ENCODE assay signal across 8 mouse cellular contexts in the genomic region with DNA sequence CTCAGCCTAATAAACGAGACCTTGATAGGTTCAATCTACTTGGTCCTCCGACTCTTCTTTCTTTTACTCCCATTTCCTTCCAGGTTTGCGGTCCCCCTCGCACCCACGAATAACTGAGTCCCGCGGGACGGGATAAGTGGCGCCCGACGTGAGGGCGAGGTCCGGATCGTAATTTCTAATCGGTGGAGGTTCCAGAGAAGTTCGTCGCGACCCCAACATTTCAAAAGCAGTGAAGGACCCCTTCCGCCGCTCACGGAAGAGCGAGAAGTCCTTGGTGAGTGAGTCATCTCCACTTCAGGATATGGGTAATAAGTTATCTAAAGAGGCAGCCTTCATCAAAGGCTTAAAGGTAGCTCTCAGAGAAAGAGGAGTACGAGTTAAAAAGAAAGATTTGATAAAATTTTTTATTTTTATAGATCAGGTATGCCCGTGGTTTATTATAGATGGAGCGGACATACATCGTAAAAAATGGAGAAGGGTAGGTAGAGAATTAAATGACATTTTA. TPM values are rescaled to one million over a fixed set of nuclear protein-coding genes. Genes with fewer than 3 reads are reported as not detected.
DNase-seq lines count a peak whose midpoint lies in the region; ATAC-seq and TF ChIP-seq lines count a peak whose summit lies in the region.
"Not testable (repeated sequence)": the region's sequence is repeated elsewhere in the genome, so short reads cannot be mapped to it uniquely, and the experiment has no call there.

TSS of gene Gm14226 (plus strand) at position 16 of the 505 bp plus-strand sequence.

- under 1% methylated on average over 24 of the region's 26 CpGs for WGBS in forebrain, embryonic 10.5 days
- WGBS in heart, embryonic 15.5 days: 2% methylated on average over 24 of the region's 26 CpGs
- 4% methylated on average over 23 of the region's 26 CpGs for WGBS in intestine, postnatal 0 days
- WGBS in liver, embryonic 11.5 days: 1% methylated on average over 24 of the region's 26 CpGs
- 1% methylated on average over 22 of the region's 26 CpGs for WGBS in midbrain, embryonic 11.5 days
- 3% methylated on average over 24 of the region's 26 CpGs for WGBS in olfactory bulb, adult 2 months

- DNase-seq in CD4-positive, CD25-positive, alpha-beta regulatory T cell, adult 2 months (ENCODE audit: low read depth, low spot score): peak; percentile 25
- DNase-seq in brain, embryonic 14.5 days (ENCODE audit: low read depth): peak; percentile 7
- DNase-seq in forebrain, embryonic 10.5 days (ENCODE audit: extremely low spot score, low spot score); liver, embryonic 11.5 days (ENCODE audit: low spot score): not testable (repeated sequence)
- peak; percentile 89 for DNase-seq in midbrain, embryonic 11.5 days (ENCODE audit: low spot score, missing footprints)

- ATAC-seq in heart, embryonic 15.5 days (replicated peaks; ENCODE audit: insufficient number of reproducible peaks, insufficient read depth, low FRiP score, low read depth); intestine, postnatal 0 days; liver, embryonic 11.5 days (replicated peaks; ENCODE audit: low FRiP score): not testable (repeated sequence)
- peak; percentile 4; the same call in 1 of the 2 replicates for ATAC-seq in midbrain, embryonic 11.5 days (ENCODE audit: low FRiP score)

- not testable (repeated sequence) for TF ChIP-seq POLR2A in brain, embryonic 14.5 days (IDR thresholded peaks at IDR 0.05; ENCODE audit: borderline replicate concordance, extremely low read depth, insufficient read depth, insufficient read length, poor library complexity, severe bottlenecking); olfactory bulb, adult 2 months (IDR thresholded peaks at IDR 0.05; ENCODE audit: insufficient read depth, low read depth, low read length)

- not testable (repeated sequence) for H3K36me3 ChIP-seq in forebrain, embryonic 10.5 days (replicated peaks); heart, embryonic 15.5 days; intestine, postnatal 0 days (ENCODE audit: control insufficient read depth, insufficient read depth); liver, embryonic 11.5 days (ENCODE audit: control insufficient read depth, insufficient read depth, low read length); midbrain, embryonic 11.5 days (ENCODE audit: control insufficient read depth, insufficient read depth, low read length)

- peaks cover 60% of the 10 kb centered on the region for H3K27me3 ChIP-seq in forebrain, embryonic 10.5 days (ENCODE audit: poor library complexity, severe bottlenecking)
- peaks cover 15% of the 10 kb centered on the region for H3K27me3 ChIP-seq in heart, embryonic 15.5 days
- not testable (repeated sequence) for H3K27me3 ChIP-seq in intestine, postnatal 0 days (replicated peaks; ENCODE audit: control insufficient read depth, insufficient read depth, low read length); liver, embryonic 11.5 days (replicated peaks; ENCODE audit: control insufficient read depth, insufficient read depth, low read length); midbrain, embryonic 11.5 days (ENCODE audit: control insufficient read depth, insufficient read depth, low read length)

- not testable (repeated sequence) for H3K9me3 ChIP-seq in forebrain, embryonic 10.5 days; heart, embryonic 15.5 days (replicated peaks); intestine, postnatal 0 days (ENCODE audit: control insufficient read depth); liver, embryonic 11.5 days (ENCODE audit: control insufficient read depth, low read length); midbrain, embryonic 11.5 days (ENCODE audit: control insufficient read depth, low read length)

- peak within 1 kb of the TSS; percentile 87 for H3K4me2 ChIP-seq in heart, embryonic 15.5 days
- H3K4me2 ChIP-seq in intestine, postnatal 0 days (replicated peaks; ENCODE audit: low read depth): peak within 1 kb of the TSS; percentile 94
- H3K4me2 ChIP-seq in liver, embryonic 11.5 days: peak within 1 kb of the TSS; percentile 80
- H3K4me2 ChIP-seq in midbrain, embryonic 11.5 days: peak within 1 kb of the TSS; percentile 90

- peak within 1 kb of the TSS; percentile 91 for H3K27ac ChIP-seq in forebrain, embryonic 10.5 days
- H3K27ac ChIP-seq in heart, embryonic 15.5 days: peak within 1 kb of the TSS; percentile 59
- H3K27ac ChIP-seq in intestine, postnatal 0 days (ENCODE audit: low read depth, low read length); olfactory bulb, adult 2 months (ENCODE audit: insufficient read depth, low read depth, low read length): not testable (repeated sequence)
- H3K27ac ChIP-seq in liver, embryonic 11.5 days (ENCODE audit: low read depth, low read length): peak within 1 kb of the TSS; percentile 36; the same call in 1 of the 2 replicates
- peak within 1 kb of the TSS; percentile 77 for H3K27ac ChIP-seq in midbrain, embryonic 11.5 days (ENCODE audit: low read depth, low read length)

- peaks cover 21% of the 10 kb centered on the region for H3K4me1 ChIP-seq in forebrain, embryonic 10.5 days
- not testable (repeated sequence) for H3K4me1 ChIP-seq in heart, embryonic 15.5 days (replicated peaks); intestine, postnatal 0 days (replicated peaks; ENCODE audit: control insufficient read depth, insufficient read depth, low read length); liver, embryonic 11.5 days (replicated peaks; ENCODE audit: control insufficient read depth, insufficient read depth, low read length); midbrain, embryonic 11.5 days (ENCODE audit: control insufficient read depth, insufficient read depth, low read length); olfactory bulb, adult 2 months (ENCODE audit: control insufficient read depth, insufficient read depth, low read length)

- H3K4me3 ChIP-seq in forebrain, embryonic 10.5 days: peak within 1 kb of the TSS; percentile 59
- peak within 1 kb of the TSS; percentile 55 for H3K4me3 ChIP-seq in heart, embryonic 15.5 days
- peak within 1 kb of the TSS; percentile 52 for H3K4me3 ChIP-seq in intestine, postnatal 0 days (ENCODE audit: low read depth, low read length)
- peak within 1 kb of the TSS; percentile 48 for H3K4me3 ChIP-seq in liver, embryonic 11.5 days (ENCODE audit: low read depth, low read length)
- H3K4me3 ChIP-seq in midbrain, embryonic 11.5 days (ENCODE audit: low read depth, low read length): peak within 1 kb of the TSS; percentile 39
- peak within 1 kb of the TSS; percentile 40 for H3K4me3 ChIP-seq in olfactory bulb, adult 2 months (ENCODE audit: insufficient read depth, low read depth, low read length)

- not testable (repeated sequence) for TF ChIP-seq CTCF in brain, embryonic 14.5 days (IDR thresholded peaks at IDR 0.05; ENCODE audit: borderline replicate concordance, extremely low read depth, insufficient read depth, insufficient read length); intestine, postnatal 0 days (IDR thresholded peaks at IDR 0.05; ENCODE audit: low read depth); olfactory bulb, adult 2 months (IDR thresholded peaks at IDR 0.05; ENCODE audit: insufficient read depth, low read depth, low read length)

- peak within 1 kb of the TSS; percentile 57 for H3K9ac ChIP-seq in heart, embryonic 15.5 days
- H3K9ac ChIP-seq in intestine, postnatal 0 days (ENCODE audit: low read depth, low read length): peak within 1 kb of the TSS; percentile 28; the same call in 1 of the 2 replicates
- peak within 1 kb of the TSS; percentile 41 for H3K9ac ChIP-seq in liver, embryonic 11.5 days (ENCODE audit: low read depth, low read length)
- peak within 1 kb of the TSS; percentile 82 for H3K9ac ChIP-seq in midbrain, embryonic 11.5 days (ENCODE audit: low read length)

RNA-seq across cellular contexts. Expression of gene Gm14226, which starts in this region (rescaled TPM):
- 0.15 and 0.24 TPM in 2 replicates for polyA plus RNA-seq in brain, embryonic 14.5 days (2012; rRNA removed)
- polyA plus RNA-seq in forebrain, embryonic 10.5 days (2016; fragmentation: Nextera tagmentation; extraction: Ambion mirVana): 0.06 and 0.20 TPM in 2 replicates
- polyA plus RNA-seq in heart, embryonic 15.5 days (2015; fragmentation: Nextera tagmentation; extraction: Ambion mirVana): 0.39 and 0.42 TPM in 2 replicates
- polyA plus RNA-seq in intestine, postnatal 0 days (2015; fragmentation: Nextera tagmentation; extraction: Ambion mirVana): 0.24 and 0.31 TPM in 2 replicates
- 1.8 and 3.1 TPM in 2 replicates for polyA plus RNA-seq in liver, embryonic 11.5 days (2014; fragmentation: Nextera tagmentation; extraction: Ambion mirVana)
- polyA plus RNA-seq in midbrain, embryonic 11.5 days (2014; fragmentation: Nextera tagmentation; extraction: Ambion mirVana): 0.07 and 0.11 TPM in 2 replicates
- polyA plus RNA-seq in olfactory bulb, adult 2 months (2012; ENCODE audit: insufficient read depth, insufficient read length, low replicate concordance, missing spikeins): not detected in 2 replicates

Comparison
In these comparisons a context has a peak if more than half of its experiments do, and no peak if none do; other contexts are left out.
1. Peak in DNase-seq in brain, embryonic 14.5 days; RNA of the gene not detected or under 1 TPM.
2. Peak in DNase-seq, ATAC-seq, H3K4me3 ChIP-seq, H3K27ac ChIP-seq, H3K9ac ChIP-seq and H3K4me2 ChIP-seq in midbrain, embryonic 11.5 days; RNA of the gene not detected or under 1 TPM.
3. H3K9ac ChIP-seq: peak in every context shown above with its lines; median percentile 82 in midbrain, embryonic 11.5 days; 57 in heart, embryonic 15.5 days; 41 in liver, embryonic 11.5 days; 28 in intestine, postnatal 0 days.